In the genomic region with DNA sequence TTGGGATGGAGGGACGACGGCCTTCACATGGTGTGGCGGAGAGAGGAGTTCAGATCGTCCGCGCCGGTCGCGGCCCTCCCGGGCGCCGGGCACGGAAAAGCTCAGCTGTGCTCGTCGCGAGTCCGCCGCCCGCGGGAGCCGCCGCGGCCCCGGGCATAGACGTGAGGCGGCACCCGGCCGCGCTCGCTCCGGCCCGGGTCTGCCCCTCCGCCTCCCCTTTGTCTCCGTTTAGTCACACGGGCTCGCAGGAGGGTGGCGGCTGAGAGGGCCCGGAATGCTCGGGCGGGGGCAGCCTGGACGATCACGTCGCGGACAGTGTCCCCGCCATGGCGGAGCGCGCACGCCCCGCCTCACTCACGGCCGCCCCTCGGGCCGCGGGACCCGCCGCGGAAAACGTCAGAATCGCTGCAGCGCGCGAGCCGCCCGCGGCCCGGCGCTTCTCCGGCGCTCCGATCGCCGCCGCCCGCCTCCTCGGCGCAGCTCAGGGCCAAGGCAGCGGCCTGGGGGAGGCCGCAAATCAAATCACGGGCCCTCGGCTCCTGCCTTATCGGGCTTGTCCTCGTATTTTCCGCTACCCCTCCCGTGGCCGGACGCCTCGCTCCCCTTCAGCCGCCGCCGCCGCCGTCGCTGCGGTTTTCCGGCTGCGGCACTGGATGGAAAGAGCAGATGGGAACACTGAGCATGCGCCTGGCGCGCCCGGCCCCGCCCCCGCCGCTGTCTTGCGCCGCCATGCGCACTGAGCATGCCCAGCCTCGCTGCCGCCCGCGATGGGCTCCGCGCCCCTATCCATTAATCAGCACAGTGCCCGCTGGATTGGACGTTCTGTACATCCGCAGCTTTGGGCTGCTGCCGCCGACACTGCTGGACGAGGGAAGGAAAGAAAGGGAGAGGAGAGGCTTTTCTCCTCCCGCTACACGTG, we compare ENCODE assay signal across 8 mouse cellular contexts. TPM values are rescaled to one million over a fixed set of nuclear protein-coding genes. Genes with fewer than 3 reads are reported as not detected.
DNase-seq lines count a peak whose midpoint lies in the region; ATAC-seq lines count a peak whose summit lies in the region.

TSS of gene Camsap2 (minus strand) at position 651 of the 919 bp plus-strand sequence.

- H3K4me1 ChIP-seq in hindbrain, embryonic 11.5 days (replicated peaks; ENCODE audit: control insufficient read depth, insufficient read depth, low read length): peaks cover 2% of the 10 kb centered on the region; the same call in 1 of the 2 replicates

- no peaks in the 10 kb centered on the region for H3K27me3 ChIP-seq in hindbrain, embryonic 11.5 days (ENCODE audit: control insufficient read depth, insufficient read depth, low read length)

- peak; percentile 98 for ATAC-seq in hindbrain, embryonic 11.5 days (ENCODE audit: low FRiP score)

- peak within 1 kb of the TSS; percentile 71 for H3K4me2 ChIP-seq in hindbrain, embryonic 11.5 days (replicated peaks; ENCODE audit: low read depth, low read length)

- H3K9ac ChIP-seq in hindbrain, embryonic 11.5 days (ENCODE audit: low read depth, low read length): peak within 1 kb of the TSS; percentile 98

- H3K27ac ChIP-seq in hindbrain, embryonic 11.5 days (ENCODE audit: low read depth, low read length): peak within 1 kb of the TSS; percentile 97

- H3K36me3 ChIP-seq in hindbrain, embryonic 11.5 days (ENCODE audit: control insufficient read depth, insufficient read depth, low read length): no peaks in the 10 kb centered on the region

- peak; percentile 98 for DNase-seq in NIH3T3 (ENCODE audit: low read depth)
- DNase-seq in cerebellum, adult 9-11 months: peak; percentile 95
- DNase-seq in frontal cortex, adult 2 months (ENCODE audit: extremely low spot score in 1 of 2, low spot score in 1 of 2): peak; percentile 85 to 97
- DNase-seq in hindbrain, embryonic 11.5 days (ENCODE audit: low spot score): peak; percentile 97
- DNase-seq in layer of hippocampus, postnatal 14 days (ENCODE audit: low spot score in 2 of 2): peak; percentile 94 to 97
- peak; percentile 96 for DNase-seq in lung, postnatal 10 days
- peak; percentile 91 for DNase-seq in ovary, postnatal 14 days (ENCODE audit: low spot score)
- DNase-seq in thymus, postnatal 10 days (ENCODE audit: low spot score in 2 of 2): peak; percentile 79 to 92

- peak within 1 kb of the TSS; percentile 95 for H3K4me3 ChIP-seq in hindbrain, embryonic 11.5 days (ENCODE audit: low read depth, low read length)

- WGBS in hindbrain, embryonic 11.5 days: under 1% methylated on average over 97 of the region's 121 CpGs

- no peaks in the 10 kb centered on the region for H3K9me3 ChIP-seq in hindbrain, embryonic 11.5 days (ENCODE audit: control insufficient read depth, low read length)

RNA-seq across cellular contexts. Expression of gene Camsap2, which starts in this region (rescaled TPM):
- 53.6 and 53.7 TPM in 2 replicates for polyA plus RNA-seq in frontal cortex, adult 2 months (2012; rRNA removed)
- 36.7 and 40.1 TPM in 2 replicates for polyA plus RNA-seq in hindbrain, embryonic 11.5 days (2014; fragmentation: Nextera tagmentation; extraction: Ambion mirVana)
- 100 to 1,000 TPM; 152 to 155 TPM for total RNA-seq in layer of hippocampus, postnatal 14 days (2021)

Comparison
In these comparisons a context has a peak if more than half of its experiments do, and no peak if none do; other contexts are left out.
1. Peak in every context shown above with its lines: DNase-seq, ATAC-seq, H3K4me3 ChIP-seq and H3K27ac ChIP-seq.